Mouse (Mus musculus): ENCODE measurements around the gene Ilvbl. TPM values are rescaled to one million over a fixed set of nuclear protein-coding genes. Genes with fewer than 3 reads are reported as not detected.
"Not testable (repeated sequence)": the region's sequence is repeated elsewhere in the genome, so short reads cannot be mapped to it uniquely, and the experiment has no call there.

Gene Ilvbl
- total RNA-seq (2014; rRNA removed) (37.0 and 57.4 TPM in 2 replicates), polyA plus RNA-seq (2015; fragmentation: Nextera tagmentation; extraction: Ambion mirVana) (46.5 and 58.8 TPM in 2 replicates)

DNA sequence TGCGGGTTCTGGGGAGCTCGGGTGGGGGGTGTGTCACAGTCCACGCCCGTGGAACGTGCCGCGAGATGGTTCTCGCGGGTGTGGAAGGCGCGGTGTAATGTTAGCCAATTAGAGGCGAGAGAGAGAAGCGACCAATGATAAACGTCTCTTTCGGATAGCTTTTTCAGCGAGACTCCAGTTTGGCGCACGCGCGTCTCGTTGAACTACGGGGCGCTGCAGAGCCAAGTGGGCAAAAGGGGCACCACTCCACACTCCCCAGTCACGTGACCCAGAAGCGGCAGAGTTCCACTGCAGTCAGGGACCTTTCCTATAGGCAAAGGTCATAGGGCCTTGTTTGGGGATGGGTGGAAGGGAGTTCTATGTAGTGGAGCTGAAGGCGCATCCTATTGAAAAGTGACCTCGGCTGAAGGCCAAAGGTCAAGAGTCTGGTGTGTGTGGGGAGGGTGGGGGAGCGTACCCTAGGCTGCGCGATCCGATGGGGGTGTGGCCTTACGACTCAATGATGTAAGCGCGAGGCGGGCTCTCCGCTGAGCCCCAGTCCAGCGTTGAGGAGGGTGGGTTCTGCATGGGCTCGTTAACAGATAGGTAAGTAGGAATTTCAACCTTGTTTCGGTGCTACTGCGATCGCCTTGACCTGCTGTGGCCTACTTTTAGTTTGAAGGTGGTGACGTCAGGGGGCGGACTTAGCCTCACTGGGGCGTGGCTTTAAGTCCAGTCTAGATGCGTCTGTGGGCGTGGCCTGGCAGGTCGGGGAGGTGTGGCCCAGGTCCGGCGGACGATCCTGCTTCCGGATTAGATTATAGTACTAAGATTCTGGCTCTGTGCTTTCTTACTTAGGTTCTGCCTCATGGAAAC lies at the start of gene Ilvbl:
TSS of gene Ilvbl (plus strand) at position 97 of the 855 bp plus-strand sequence.
- ATAC-seq (peak; percentile 96), DNase-seq (peak; percentile 96)
- H3K4me1 ChIP-seq (ENCODE audit: insufficient read depth), result peaks cover 3% of the 10 kb centered on the region; the same call in 1 of the 2 replicates
- peak within 1 kb of the TSS; percentile 79 for H3K4me2 ChIP-seq (ENCODE audit: low read depth)
- H3K27ac ChIP-seq (ENCODE audit: low read depth, low read length), result peak within 1 kb of the TSS; percentile 86
- H3K9me3 ChIP-seq (ENCODE audit: low read length), result no peaks in the 10 kb centered on the region
- H3K4me3 ChIP-seq (ENCODE audit: low read depth, low read length), result peak within 1 kb of the TSS; percentile 74
- H3K27me3 ChIP-seq (ENCODE audit: insufficient read depth, low read length), result no peaks in the 10 kb centered on the region
- peak within 1 kb of the TSS; percentile 67 for H3K9ac ChIP-seq
- under 1% methylated on average over 51 of the region's 51 CpGs for WGBS
- peaks cover 9% of the 10 kb centered on the region; the same call in 1 of the 2 replicates for H3K36me3 ChIP-seq (ENCODE audit: insufficient read depth)
- TF ChIP-seq CTCF (IDR thresholded peaks at IDR 0.05; ENCODE audit: low read depth), result peak; percentile 63

DNA sequence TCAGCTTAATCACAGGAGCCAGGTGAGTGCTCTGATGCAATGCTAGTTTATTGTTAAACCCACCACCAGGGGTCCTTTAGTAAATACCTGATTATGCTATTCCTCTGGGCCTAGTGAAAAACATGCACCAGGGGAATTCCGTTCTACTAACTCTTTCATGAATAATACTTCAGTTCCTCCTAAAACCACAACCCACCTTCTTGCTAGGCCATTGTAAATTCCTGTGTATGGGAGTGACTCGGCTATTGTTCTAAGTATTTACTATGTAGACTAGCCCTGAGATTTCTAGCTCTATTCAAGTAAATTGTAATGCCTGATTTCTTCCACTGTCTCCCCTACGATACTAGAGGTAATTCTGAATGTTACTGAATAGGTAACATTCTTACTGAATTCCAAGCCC lies 49.1 kb upstream of the Ilvbl start:
- not testable (repeated sequence) for H3K4me2 ChIP-seq (ENCODE audit: low read depth); H3K27me3 ChIP-seq (ENCODE audit: insufficient read depth, low read length); H3K4me3 ChIP-seq (ENCODE audit: low read depth, low read length); H3K27ac ChIP-seq (ENCODE audit: low read depth, low read length); ATAC-seq; DNase-seq; H3K9me3 ChIP-seq (ENCODE audit: low read length); H3K36me3 ChIP-seq (ENCODE audit: insufficient read depth); H3K4me1 ChIP-seq (ENCODE audit: insufficient read depth); H3K9ac ChIP-seq
- 44% methylated on average over 3 of the region's 3 CpGs for WGBS

DNA sequence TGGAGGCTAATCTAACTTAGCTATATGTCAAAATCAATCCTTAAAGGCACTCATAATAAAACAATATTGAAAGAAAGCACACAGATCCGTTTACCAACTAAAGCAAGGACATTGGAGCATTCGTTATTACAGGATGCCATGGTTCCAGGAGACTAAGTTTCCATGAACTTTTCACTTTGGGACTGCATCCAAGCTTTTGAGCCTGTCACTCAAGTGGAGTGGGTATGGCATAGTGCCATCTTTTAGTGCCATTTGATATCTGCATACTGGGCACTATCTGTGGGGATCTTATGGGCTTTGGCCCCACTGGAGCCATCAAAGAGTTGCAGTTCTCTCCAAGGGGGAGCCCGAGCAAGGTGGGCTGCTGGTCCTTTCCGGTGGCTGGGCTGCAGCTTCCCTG lies 48.6 kb upstream of the Ilvbl start:
- no peak overlapping the region for H3K4me2 ChIP-seq (ENCODE audit: low read depth)

GRCm38 (mm10) chr10:78540943-78541342 lies 33.2 kb upstream of the Ilvbl start:
- peak; percentile 26; the same call in 1 of the 2 replicates for TF ChIP-seq CTCF (IDR thresholded peaks at IDR 0.05; ENCODE audit: low read depth)
- no peaks in the 10 kb centered on the region for H3K9me3 ChIP-seq (ENCODE audit: low read length)
- no peak overlapping the region for H3K4me2 ChIP-seq (ENCODE audit: low read depth)
- H3K36me3 ChIP-seq (ENCODE audit: insufficient read depth), result no peaks in the 10 kb centered on the region
- no peak overlapping the region for H3K9ac ChIP-seq
- no peak for ATAC-seq
- no peaks in the 10 kb centered on the region for H3K4me1 ChIP-seq (ENCODE audit: insufficient read depth)
- DNase-seq, result no peak
- no peak overlapping the region for H3K4me3 ChIP-seq (ENCODE audit: low read depth, low read length)
- no peaks in the 10 kb centered on the region for H3K27me3 ChIP-seq (ENCODE audit: insufficient read depth, low read length)
- 68% methylated on average over 2 of the region's 2 CpGs for WGBS
- H3K27ac ChIP-seq (ENCODE audit: low read depth, low read length), result no peak overlapping the region

More for the DNA sequence above, 48.6 kb upstream of the Ilvbl start:
- Histone ChIP-seq H3K27me3 (ENCODE audit: insufficient read depth, low read length) (no peaks in the 10 kb centered on the region), H3K27ac (ENCODE audit: low read depth, low read length) (no peak overlapping the region), H3K36me3 (ENCODE audit: insufficient read depth) (no peaks in the 10 kb centered on the region), H3K9me3 (ENCODE audit: low read length) (no peaks in the 10 kb centered on the region), H3K4me3 (ENCODE audit: low read depth, low read length) (no peak overlapping the region), H3K4me1 (ENCODE audit: insufficient read depth) (no peaks in the 10 kb centered on the region), H3K9ac (no peak overlapping the region)
- WGBS, result 54% methylated on average over 4 of the region's 4 CpGs
- DNase-seq (no peak), ATAC-seq (no peak)
- no peak for TF ChIP-seq CTCF (IDR thresholded peaks at IDR 0.05; ENCODE audit: low read depth)

- ATAC-seq (no peak), DNase-seq (no peak)
- H3K9ac ChIP-seq, result no peak overlapping the region
- H3K4me2 ChIP-seq (ENCODE audit: low read depth), result no peak overlapping the region
- H3K9me3 ChIP-seq (ENCODE audit: low read length), result no peaks in the 10 kb centered on the region
- 87% methylated on average over 1 of the region's 1 CpGs for WGBS
- H3K36me3 ChIP-seq (ENCODE audit: insufficient read depth), result no peaks in the 10 kb centered on the region
- no peaks in the 10 kb centered on the region for H3K27me3 ChIP-seq (ENCODE audit: insufficient read depth, low read length)
- H3K4me1 ChIP-seq (ENCODE audit: insufficient read depth), result no peaks in the 10 kb centered on the region
- no peak overlapping the region for H3K27ac ChIP-seq (ENCODE audit: low read depth, low read length)
- TF ChIP-seq CTCF (IDR thresholded peaks at IDR 0.05; ENCODE audit: low read depth), result no peak
- H3K4me3 ChIP-seq (ENCODE audit: low read depth, low read length), result no peak overlapping the region
Observed at GRCm38 (mm10) chr10:78565070-78565469, 9.1 kb upstream of the Ilvbl start.

- no peak for DNase-seq
- H3K36me3 ChIP-seq (ENCODE audit: insufficient read depth), result no peaks in the 10 kb centered on the region
- no peak overlapping the region for H3K4me2 ChIP-seq (ENCODE audit: low read depth)
- no peak overlapping the region for H3K9ac ChIP-seq
- 81% methylated on average over 3 of the region's 3 CpGs for WGBS
- no peak overlapping the region for H3K4me3 ChIP-seq (ENCODE audit: low read depth, low read length)
- no peaks in the 10 kb centered on the region for H3K27me3 ChIP-seq (ENCODE audit: insufficient read depth, low read length)
- H3K4me1 ChIP-seq (ENCODE audit: insufficient read depth), result no peaks in the 10 kb centered on the region
- TF ChIP-seq CTCF (IDR thresholded peaks at IDR 0.05; ENCODE audit: low read depth), result no peak
- ATAC-seq, result no peak
- H3K27ac ChIP-seq (ENCODE audit: low read depth, low read length), result no peak overlapping the region
- H3K9me3 ChIP-seq (ENCODE audit: low read length), result no peaks in the 10 kb centered on the region
Observed at GRCm38 (mm10) chr10:78569191-78569590, 5.0 kb upstream of the Ilvbl start.

GRCm38 (mm10) chr10:78569686-78570085 lies 4.5 kb upstream of the Ilvbl start:
- Histone ChIP-seq H3K36me3 (ENCODE audit: insufficient read depth) (no peaks in the 10 kb centered on the region), H3K4me1 (ENCODE audit: insufficient read depth) (no peaks in the 10 kb centered on the region), H3K9ac (no peak overlapping the region), H3K9me3 (ENCODE audit: low read length) (no peaks in the 10 kb centered on the region), H3K27me3 (ENCODE audit: insufficient read depth, low read length) (no peaks in the 10 kb centered on the region), H3K27ac (ENCODE audit: low read depth, low read length) (no peak overlapping the region), H3K4me3 (ENCODE audit: low read depth, low read length) (no peak overlapping the region), H3K4me2 (ENCODE audit: low read depth) (no peak overlapping the region)
- TF ChIP-seq CTCF (IDR thresholded peaks at IDR 0.05; ENCODE audit: low read depth), result no peak
- DNase-seq (no peak), ATAC-seq (no peak)
- 62% methylated on average over 3 of the region's 3 CpGs for WGBS

Data from forebrain, postnatal 0 days (tissue).